Mouse (Mus musculus) liver, postnatal 0 days (tissue): ENCODE measurements around the gene Ramp2. TPM values are rescaled to one million over a fixed set of nuclear protein-coding genes. Genes with fewer than 3 reads are reported as not detected.

ENCODE experiments used
- ATAC-seq: fragments of 200-750 bp; cut with Nextera tagmentation; 2 replicates; pipeline ENCODE4 v1.8.0; 2017; ENCODE audit warnings: mild to moderate bottlenecking, moderate library complexity
- DNase-seq: peaks from one replicate; pipeline ENCODE4 v3.0.0-alpha.2; 2016
- H3K27ac ChIP-seq: fragments of 300-500 bp; sonication (generic); 2 replicates; pipeline ENCODE4 v1.5.1; 2014; ENCODE audit warnings: antibody characterized with exemption, moderate library complexity, mild to moderate bottlenecking, low read depth
- H3K27me3 ChIP-seq: fragments of 300-500 bp; sonication (generic); 2 replicates; pipeline ENCODE4 v1.6.1; 2014; ENCODE audit warnings: low read length, control low read depth, mixed read lengths; ENCODE audit not compliant: insufficient read depth
- H3K36me3 ChIP-seq: fragments of 300-500 bp; sonication (generic); replicated peaks from 2 replicates; pipeline ENCODE4 v1.6.1; 2014; ENCODE audit warnings: mild to moderate bottlenecking, control low read depth, low read length, moderate library complexity, mixed read lengths; ENCODE audit not compliant: insufficient read depth
- H3K4me1 ChIP-seq: fragments of 300-500 bp; sonication (generic); 2 replicates; pipeline ENCODE4 v1.6.1; 2014; ENCODE audit warnings: antibody characterized with exemption, mild to moderate bottlenecking, control low read depth; ENCODE audit not compliant: insufficient read depth
- H3K4me2 ChIP-seq: fragments of 300-500 bp; sonication (generic); 2 replicates; pipeline ENCODE4 v1.6.1; 2014; ENCODE audit warnings: low read depth, mild to moderate bottlenecking, low read length, moderate library complexity, mixed read lengths
- H3K4me3 ChIP-seq: fragments of 300-500 bp; sonication (generic); 2 replicates; pipeline ENCODE4 v1.5.1; 2014; ENCODE audit warnings: low read depth, low read length
- H3K9ac ChIP-seq: fragments of 300-500 bp; sonication (generic); replicated peaks from 2 replicates; pipeline ENCODE4 v1.6.1; 2014; ENCODE audit warnings: mild to moderate bottlenecking, moderate library complexity
- H3K9me3 ChIP-seq: fragments of 300-500 bp; sonication (generic); 2 replicates; pipeline ENCODE4 v1.6.1; 2016; ENCODE audit warnings: mild to moderate bottlenecking, control low read depth, low read length, mixed read lengths
- CTCF ChIP-seq: sonication (generic); IDR thresholded peaks from 2 replicates; pipeline ENCODE4 v1.5.1; 2016; ENCODE audit warnings: antibody characterized with exemption, low read depth
- EP300 ChIP-seq: IDR thresholded peaks from 2 replicates; pipeline ENCODE4 v1.6.1; 2016; ENCODE audit warnings: antibody characterized with exemption, low read depth, mild to moderate bottlenecking
- WGBS: fragments of 180-500 bp; shearing (Covaris S2); extraction: QIAGEN DNeasy Blood & Tissue Kit; methylation state at CpG from one replicate; pipeline ENCODE4 v1.1.7; 2014; ENCODE audit not compliant: insufficient replicate concordance; 5-methylcytosine and 5-hydroxymethylcytosine counted together
- polyA plus RNA-seq: library from polyadenylated mRNA; unstranded; fragments of >200 nt; fragmentation: Nextera tagmentation; extraction: Ambion mirVana; gene quantifications from 2 replicates; pipeline ENCODE4 v1.2.1, GENCODE M21; 2015

Gene Ramp2
- polyA plus RNA-seq, 1 experiment from 2014 or later, result 34.8 TPM

- DNase-seq (no peak), ATAC-seq (no peak)
- no peak overlapping the region for H3K4me3 ChIP-seq
- H3K36me3 ChIP-seq, result no peaks in the 10 kb centered on the region
- H3K4me1 ChIP-seq, result peaks cover 18% of the 10 kb centered on the region
- no peak for TF ChIP-seq EP300
- no peak for TF ChIP-seq CTCF
- H3K27ac ChIP-seq, result no peak overlapping the region
- 0 out of 2 replicates have a peak, but pooled peaks cover 4% of the 10 kb centered on the region for H3K27me3 ChIP-seq
- H3K4me2 ChIP-seq, result no peak overlapping the region
- no peak overlapping the region for H3K9ac ChIP-seq
- no peaks in the 10 kb centered on the region for H3K9me3 ChIP-seq
- 33% methylated on average over 8 of the region's 8 CpGs for WGBS
Measured at GRCm38 (mm10) chr11:101229361-101229900, 16.4 kb upstream of the Ramp2 start.

DNA sequence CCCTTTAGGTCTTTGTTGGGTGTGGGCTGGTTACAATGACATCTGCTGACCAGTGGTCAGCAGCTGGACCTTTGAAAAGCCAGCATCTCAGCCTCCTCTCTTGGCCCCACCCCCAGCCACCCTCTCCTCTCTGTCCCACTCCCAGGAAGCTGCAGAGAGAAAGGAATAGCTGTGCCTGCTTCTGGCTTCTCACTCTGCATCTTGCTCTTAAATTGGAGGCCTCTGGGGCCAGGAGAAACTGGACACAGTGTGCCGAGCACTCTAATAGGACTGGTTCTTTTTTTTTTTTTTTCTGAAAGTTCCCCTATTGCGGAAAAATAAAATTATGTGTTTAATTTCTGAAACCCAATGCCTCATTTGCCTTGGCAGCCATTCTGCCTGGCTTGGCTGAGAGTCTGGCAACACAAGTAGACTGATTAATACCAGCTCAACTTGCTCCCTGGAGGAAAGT, 15.7 kb upstream of the Ramp2 start:
- Histone ChIP-seq H3K9me3 (no peaks in the 10 kb centered on the region), H3K27ac (0 out of 2 replicates have a peak overlapping the region, but pooled peaks have one; percentile 51), H3K4me1 (peaks cover 12% of the 10 kb centered on the region), H3K27me3 (0 out of 2 replicates have a peak, but pooled peaks cover 4% of the 10 kb centered on the region), H3K36me3 (no peaks in the 10 kb centered on the region), H3K4me3 (no peak overlapping the region), H3K9ac (no peak overlapping the region), H3K4me2 (no peak overlapping the region)
- 45% methylated on average over 2 of the region's 2 CpGs for WGBS
- DNase-seq (no peak), ATAC-seq (no peak)
- TF ChIP-seq EP300 (no peak), CTCF (no peak)

GRCm38 (mm10) chr11:101230526-101230925, 15.3 kb upstream of the Ramp2 start:
- ATAC-seq (no peak), DNase-seq (no peak)
- peak overlapping the region; percentile 61; the same call in 1 of the 2 replicates for H3K4me2 ChIP-seq
- TF ChIP-seq CTCF (no peak), EP300 (no peak)
- peaks cover 12% of the 10 kb centered on the region for H3K4me1 ChIP-seq
- no peaks in the 10 kb centered on the region for H3K36me3 ChIP-seq
- peak overlapping the region; percentile 51; the same call in 1 of the 2 replicates for H3K27ac ChIP-seq
- H3K9ac ChIP-seq, result no peak overlapping the region
- 0 out of 2 replicates have a peak, but pooled peaks cover 4% of the 10 kb centered on the region for H3K27me3 ChIP-seq
- WGBS, result 37% methylated on average over 5 of the region's 5 CpGs
- no peak overlapping the region for H3K4me3 ChIP-seq
- H3K9me3 ChIP-seq, result no peaks in the 10 kb centered on the region

GRCm38 (mm10) chr11:101230991-101231871, 14.6 kb upstream of the Ramp2 start:
- WGBS, result 4% methylated on average over 18 of the region's 18 CpGs
- TF ChIP-seq EP300 (no peak), CTCF (no peak)
- no peak overlapping the region; the same call in 1 of the 2 replicates for H3K9ac ChIP-seq
- no peaks in the 10 kb centered on the region for H3K9me3 ChIP-seq
- 0 out of 2 replicates have a peak, but pooled peaks cover 4% of the 10 kb centered on the region for H3K27me3 ChIP-seq
- no peaks in the 10 kb centered on the region for H3K36me3 ChIP-seq
- peak overlapping the region; percentile 80 for H3K27ac ChIP-seq
- H3K4me2 ChIP-seq, result peak overlapping the region; percentile 61
- DNase-seq (peak; percentile 26), ATAC-seq (peak; percentile 44; the same call in 1 of the 2 replicates)
- H3K4me3 ChIP-seq, result peak overlapping the region; percentile 17; the same call in 1 of the 2 replicates
- H3K4me1 ChIP-seq, result peaks cover 12% of the 10 kb centered on the region

- Histone ChIP-seq H3K36me3 (no peaks in the 10 kb centered on the region), H3K4me3 (peak overlapping the region; percentile 17; the same call in 1 of the 2 replicates), H3K4me2 (peak overlapping the region; percentile 61), H3K9ac (no peak overlapping the region; the same call in 1 of the 2 replicates), H3K27ac (peak overlapping the region; percentile 80), H3K9me3 (no peaks in the 10 kb centered on the region), H3K4me1 (peaks cover 12% of the 10 kb centered on the region), H3K27me3 (0 out of 2 replicates have a peak, but pooled peaks cover 4% of the 10 kb centered on the region)
- TF ChIP-seq EP300 (peak; percentile 40), CTCF (no peak)
- ATAC-seq (peak; percentile 60), DNase-seq (no peak)
- 25% methylated on average over 6 of the region's 6 CpGs for WGBS
Measured at GRCm38 (mm10) chr11:101232010-101232839, 13.6 kb upstream of the Ramp2 start.
